Mouse (Mus musculus) CD8-positive naive resting alpha-beta T cell, adult 2 months (primary cell): ENCODE data around the gene Tcf12.

Experiments used
- DNase-seq, 2 experiments: peaks; one replicate each; pipeline ENCODE4 v3.0.0; 2022; ENCODE audit warnings: low read depth in 2 of 2, low spot score in 2 of 2

Tcf12 gene

DNA sequence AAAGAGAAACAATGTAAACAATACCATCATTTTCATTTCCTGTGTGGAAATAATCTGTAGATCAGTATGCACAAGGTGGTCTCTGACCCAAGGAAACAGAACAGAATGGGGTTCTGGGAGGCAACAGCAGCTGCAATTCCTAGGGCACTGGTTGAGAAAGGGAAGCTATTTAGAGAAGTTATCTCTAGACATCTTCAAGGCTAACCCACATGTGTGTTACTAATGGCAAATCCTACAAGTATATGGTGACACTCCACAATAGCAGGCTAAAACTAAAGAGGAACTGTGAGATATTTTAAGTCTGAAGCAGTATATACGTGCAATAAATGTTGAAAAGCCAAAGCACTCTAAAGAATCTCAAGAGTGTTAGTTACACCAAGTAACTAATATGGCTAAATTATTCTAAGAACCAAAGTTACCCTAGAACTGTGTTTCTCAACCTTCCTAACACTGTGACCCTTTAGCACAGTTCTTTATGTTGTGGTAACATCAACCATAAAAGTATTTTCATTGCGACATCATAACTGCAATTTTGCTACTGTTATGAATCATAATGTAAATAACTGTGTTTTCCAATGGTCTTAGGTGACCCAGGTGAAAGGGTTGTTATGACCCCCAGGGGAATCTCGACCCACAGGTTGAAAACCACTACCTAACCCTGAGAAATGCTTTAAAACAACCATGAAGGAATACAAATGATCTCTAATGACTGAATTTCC is 22.6 kb downstream of the Tcf12 start:
- DNase-seq: no peak

DNA sequence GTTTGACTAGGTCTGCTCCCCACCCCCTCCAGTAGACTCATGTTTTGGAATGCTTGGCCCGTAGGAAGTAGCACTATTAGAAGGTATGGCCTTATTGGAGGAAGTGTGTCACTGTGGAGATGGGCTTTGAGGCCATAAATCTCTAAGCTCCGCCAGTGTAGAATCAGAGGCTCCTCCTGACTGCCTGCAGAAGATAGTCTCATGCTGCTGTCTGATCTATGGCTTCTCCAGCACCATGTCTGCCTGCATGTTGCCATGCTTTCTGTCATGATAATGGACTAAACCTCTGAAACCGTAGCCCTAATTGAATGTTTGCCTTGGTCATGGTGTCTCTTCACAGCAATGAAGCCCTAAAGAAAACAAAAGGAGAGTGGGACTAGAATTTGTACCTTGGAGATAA is 26.7 kb downstream of the Tcf12 start:
- no peak for DNase-seq

DNA sequence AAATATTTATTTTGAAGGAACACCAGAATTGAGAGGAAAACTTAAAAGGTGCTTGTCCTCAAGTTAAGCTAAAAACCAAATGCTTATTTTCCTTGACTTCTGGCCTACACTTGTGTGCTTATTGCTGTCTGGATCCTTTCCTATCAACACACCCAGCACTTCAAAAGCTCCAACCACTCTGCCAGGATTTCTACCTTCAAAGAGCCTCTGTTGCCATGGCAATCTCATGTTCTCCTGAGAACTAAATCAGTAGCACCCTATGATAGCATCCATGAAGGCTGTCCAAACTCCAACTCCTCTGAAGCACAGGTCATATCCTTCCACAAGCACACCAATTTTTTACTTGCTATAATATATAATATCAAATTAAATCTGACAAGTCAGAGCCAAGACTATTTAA is 27.5 kb downstream of the Tcf12 start:
- DNase-seq: no peak

DNA sequence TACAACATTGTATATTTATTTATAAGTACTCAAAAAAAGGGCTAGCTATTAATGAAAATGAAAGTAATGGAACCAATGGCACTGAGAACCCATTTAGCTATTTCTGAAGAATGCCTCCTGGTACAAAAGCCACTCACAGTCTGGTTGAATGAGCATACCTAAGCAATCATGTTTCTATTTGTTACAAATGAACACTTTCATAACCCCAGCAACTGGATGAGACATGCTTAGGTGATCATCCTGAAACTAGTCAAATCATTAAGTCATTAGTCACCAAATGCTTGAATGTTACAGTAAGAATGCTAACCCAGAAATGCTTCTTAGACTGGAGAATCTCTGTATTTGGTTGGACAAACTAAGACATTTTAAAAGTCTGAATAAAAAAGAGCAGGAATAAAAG is 35.5 kb downstream of the Tcf12 start:
- no peak for DNase-seq

DNA sequence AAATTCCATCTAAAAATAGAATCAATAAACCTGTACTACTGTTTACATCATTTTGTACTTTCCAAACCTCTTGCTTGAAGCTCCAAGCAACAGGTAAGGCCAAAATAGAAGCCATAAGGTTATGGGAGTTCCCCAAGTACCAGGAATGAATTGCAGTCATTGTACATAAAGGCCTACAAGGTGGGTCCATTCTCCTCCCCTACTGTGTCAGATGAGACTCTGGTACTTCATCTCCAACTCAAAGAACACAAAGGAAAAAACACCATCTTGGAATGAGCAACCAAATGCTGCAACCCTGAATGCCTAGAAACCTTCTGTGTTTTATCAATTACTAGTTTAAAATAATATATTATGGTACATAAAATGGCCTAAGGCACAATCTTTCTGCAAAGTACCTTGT is 45.5 kb downstream of the Tcf12 start:
- no peak for DNase-seq

DNA sequence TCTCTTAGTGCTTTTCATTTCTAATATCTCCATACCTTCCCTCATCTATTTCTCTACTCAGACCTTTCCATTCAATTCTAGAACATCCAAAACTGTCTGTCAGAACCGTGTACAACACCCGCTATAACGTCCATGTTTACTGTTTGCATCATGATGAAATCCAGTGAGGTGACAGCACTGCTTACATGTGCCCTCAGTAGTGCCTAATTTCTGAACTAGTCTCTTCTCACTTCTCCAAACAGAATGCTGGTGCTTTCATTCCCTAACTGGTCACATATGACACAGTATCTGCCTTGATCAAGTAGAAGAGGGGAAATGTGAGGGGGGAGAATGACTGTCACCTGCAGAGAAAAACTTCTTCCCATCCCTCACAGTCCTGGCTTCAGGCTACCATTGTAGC is 58.5 kb downstream of the Tcf12 start:
- DNase-seq: no peak

DNA sequence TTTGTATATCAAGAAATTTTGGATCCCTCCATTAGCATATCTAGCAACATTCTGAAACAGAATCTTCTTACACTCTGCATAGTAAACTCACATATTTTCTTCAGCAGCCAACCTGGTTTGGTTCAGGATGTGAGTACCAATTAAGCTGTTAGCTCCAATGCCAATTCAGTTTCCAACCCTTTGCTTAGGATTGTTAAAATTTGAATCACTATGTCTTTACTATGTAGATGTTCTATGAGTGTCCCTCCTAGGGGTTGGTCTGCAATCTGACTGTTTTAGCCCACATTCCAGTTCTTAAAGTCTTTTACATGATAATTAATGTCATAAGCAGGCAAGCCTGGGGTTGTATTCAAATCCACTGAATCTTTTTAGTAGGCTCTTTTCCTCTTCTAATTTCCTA is 71.5 kb downstream of the Tcf12 start:
- no peak for DNase-seq

DNA sequence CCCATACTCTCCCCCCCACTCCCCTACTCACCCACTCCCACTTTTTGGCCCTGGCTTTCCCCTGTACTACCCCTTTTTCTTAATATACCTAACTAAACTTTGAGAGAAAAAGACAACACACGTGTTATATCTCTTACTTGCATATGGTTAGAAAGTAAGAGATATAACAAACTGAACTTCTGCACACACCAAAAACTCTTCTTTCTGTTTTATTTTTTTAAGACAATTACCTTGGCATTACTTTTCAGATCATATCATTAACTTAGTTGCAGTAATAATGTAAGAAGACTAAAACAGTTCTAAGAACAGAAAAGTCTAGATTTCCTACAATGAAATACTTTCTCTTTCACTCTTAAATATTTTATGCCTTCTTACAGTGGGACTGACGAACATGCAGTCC is 72.3 kb downstream of the Tcf12 start:
- DNase-seq: no peak

DNA sequence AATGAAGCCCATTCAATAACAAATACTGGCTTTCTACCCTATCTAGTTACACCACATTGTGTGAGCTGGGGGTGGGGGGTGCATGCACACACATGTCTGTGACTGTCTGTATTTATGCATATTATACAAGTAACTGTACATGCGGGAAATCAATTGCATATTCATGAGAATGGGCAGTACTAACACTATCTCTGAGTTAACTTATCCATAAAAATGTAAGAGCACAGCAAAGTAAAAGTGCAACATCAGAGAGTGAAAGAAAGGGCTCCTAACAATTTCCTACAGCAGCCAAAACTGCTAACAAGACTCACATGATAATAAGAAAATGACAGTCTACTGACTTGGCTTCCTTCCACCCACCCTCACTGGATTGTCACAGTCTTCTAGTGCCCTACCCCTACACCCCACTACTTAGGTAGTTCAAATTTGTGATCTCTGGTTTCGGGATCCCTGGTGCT is 74.6 kb downstream of the Tcf12 start:
- no peak for DNase-seq

DNA sequence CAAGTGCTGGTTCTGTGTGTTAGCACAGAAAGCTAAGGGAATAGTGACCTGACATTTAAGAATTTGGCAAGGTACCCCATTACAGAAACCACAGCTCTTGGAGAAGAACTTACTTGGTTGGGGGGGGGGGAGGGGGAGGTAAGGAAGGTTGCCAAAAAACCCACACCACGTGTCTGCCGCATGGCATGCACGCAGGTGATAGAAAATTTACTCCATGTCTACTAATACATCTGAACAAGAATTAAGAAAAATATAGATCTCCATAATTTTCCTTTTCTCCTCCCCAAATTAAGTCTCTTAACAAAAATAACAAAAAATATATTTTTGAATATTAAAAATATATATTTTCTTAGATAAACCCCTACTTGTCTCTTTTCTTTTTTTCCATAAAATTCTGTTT is 75.4 kb downstream of the Tcf12 start:
- no peak for DNase-seq

DNA sequence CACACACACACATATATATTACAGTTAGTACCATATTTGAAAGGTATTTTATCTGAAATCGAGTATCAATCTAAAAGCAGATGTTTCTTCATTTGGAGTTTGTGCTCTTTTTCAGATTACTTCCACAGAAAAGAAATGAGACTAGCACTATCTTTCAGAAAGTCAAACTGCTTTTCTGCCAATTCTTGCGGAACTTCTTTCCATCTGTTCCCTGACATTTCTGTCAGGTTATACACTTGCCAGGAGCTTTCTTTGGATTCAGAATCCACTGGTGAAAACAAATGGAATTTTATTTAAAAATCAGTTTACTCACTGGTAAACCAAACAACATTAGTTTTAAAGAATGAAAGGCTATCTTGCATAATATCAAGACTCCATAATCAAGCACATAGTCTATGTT is 78.4 kb downstream of the Tcf12 start:
- no peak for DNase-seq

DNA sequence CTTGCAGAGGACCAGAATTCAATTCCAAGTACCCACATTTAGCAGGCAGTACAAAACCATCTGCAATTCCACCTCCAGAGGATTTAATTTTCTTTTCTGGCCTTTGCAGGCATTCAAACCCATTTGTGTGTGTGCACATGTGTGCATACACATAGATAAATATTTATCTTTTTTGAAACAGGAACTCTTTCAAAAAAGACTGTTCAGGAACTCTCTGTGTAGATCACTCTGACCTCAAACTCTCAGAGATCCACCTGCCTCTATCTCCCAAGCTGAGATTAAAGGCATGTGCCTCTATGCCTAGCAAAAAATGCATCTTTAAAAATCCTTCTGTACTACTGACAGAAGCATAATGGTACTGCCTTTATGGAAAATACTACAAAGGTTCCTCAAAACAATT is 81.4 kb downstream of the Tcf12 start:
- DNase-seq: no peak

DNA sequence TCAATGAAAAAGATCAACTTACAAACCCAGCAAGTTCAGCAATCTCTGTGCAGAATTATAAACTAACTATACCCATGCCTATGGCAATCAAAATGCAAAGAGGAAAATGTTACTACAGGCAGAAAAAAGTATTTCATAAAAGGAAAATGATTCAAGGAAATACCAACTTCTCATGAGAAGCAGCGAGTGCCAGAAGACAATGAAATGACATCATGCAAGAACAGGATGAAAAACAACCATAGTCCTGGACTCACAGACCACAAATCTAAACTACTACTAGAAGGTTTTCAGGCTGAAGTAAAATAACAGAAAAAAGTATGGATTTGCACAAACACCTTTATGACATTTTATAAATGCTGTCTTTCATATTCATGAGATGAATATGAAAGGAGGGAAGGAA is 82.1 kb downstream of the Tcf12 start:
- DNase-seq: no peak

DNA sequence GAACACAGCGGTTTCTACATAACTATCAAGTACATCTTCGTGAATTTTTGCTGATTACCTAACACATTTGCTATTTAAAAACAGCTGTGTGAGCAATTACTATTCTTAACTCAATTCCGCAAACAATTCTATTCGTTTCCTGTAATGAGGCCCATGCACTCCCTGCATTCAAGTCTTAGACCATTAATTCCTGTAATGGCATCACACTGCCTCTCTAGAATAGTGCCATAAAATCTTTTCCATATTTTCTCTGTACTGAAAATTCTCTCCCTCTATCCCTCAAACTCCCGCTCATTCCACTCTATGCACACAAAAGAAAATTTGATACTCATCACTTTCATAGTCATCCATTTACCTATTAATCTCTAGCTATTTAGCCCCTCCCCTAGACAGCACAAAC is 88.4 kb downstream of the Tcf12 start:
- DNase-seq: no peak

DNA sequence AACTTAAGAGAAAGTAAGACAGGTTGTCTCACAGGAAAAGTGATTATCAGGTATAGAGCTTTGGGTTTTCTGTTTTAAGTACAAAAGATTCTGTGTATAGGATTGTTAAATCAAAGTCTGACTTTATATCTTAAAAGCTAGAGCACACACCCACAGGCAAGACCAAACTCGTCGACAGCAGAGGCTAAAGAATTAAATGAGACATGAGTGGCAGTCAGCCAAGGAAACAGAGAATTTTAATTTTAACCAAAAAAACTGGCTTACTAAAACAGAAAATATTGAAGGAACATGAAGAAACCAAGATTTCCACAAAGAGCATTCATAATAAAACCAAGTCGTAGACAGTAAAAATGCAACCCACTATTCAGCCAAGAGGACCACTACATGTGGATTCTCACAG is 90.2 kb downstream of the Tcf12 start:
- no peak for DNase-seq

DNA sequence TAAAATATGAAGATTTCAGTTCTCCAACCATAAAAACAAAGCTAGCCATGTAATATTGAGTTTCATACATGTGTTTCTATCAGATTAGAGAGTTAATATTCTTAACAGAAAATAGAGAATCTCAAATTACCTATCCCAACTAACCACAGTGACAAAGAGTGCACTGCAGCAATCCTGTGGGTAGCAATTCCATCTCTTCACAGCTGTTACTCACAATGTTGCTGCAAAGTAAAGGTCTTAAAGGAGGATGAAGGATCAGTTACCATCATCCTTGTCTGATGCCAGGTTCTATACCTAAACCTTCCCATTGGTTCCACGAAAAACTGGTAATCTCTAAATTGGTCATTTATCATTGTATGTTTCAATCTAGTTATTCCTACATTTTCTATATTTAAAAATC is 95.7 kb downstream of the Tcf12 start:
- no peak for DNase-seq

DNA sequence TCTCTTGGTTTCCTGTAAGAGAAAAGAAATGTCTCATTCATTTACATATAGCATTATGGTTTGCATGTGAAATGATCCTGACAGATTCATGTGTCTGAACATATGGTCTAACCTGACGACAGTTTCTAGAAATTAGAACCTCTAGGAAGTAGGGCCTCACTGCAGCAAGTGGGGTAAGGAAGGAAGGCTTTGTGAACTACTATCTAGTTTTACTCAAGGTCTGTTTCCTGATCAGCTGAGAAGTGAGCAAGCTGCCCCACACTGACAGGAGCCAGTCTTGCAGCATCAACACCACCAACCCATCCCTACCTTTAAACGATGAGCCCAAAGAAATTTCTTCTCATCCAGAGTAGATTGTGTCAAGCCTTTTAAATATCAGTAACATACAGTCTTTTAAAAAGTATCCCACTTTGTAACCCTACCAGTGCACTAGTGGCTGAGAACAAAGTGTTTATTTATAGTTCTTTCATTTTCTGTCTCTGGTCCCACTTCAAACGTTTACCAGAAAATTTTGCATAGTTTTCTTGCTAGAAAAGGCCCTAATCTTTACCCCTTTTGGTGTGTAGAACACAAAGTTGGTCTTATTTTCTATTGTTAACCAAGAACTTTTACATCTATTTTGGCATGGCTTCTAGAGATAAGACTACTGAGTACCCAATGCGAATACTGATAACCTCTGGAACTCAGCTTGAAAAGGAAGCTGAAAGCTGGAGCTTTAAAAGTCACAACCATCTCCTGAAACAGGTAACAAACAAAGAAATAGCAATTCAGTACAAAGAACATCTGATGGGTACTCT is 96.9 kb downstream of the Tcf12 start:
- no peak for DNase-seq

DNA sequence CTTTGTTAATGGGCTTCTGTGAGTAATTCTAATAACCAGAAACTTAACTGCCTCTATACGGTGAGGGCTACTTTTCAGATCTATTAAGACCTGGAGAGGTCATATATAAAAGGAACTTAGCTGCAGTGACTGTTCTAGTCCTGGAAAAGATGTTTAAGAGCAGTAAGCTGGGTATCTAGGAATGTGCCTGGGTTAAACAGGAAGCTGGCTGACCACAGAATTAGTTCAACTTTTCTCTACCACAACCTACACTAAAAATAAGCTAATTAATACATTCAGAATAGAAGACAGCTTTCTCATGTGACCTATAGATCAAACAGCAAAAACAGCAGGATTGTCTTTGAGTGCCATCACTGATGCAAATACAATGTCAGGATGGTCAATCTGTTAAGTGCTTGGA is 98.1 kb downstream of the Tcf12 start:
- DNase-seq: no peak

DNA sequence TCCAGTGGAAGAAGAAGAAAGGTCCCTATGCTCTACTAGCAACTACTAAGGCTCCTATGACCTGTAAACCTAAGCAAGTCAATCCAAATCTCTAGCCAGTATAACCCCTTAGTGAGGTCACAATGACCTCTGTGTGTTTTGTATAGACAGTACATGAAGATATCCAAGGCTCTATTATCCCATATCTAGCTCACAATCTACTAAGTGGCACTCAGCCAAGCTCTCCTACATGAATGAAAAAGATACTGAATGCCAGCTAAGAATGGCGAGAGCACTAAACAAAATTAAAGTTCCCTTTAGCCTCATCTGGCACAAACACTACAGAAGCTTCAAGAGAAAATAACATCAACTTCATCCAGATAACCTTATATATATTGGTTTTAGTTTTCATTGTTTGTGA is 103.0 kb downstream of the Tcf12 start:
- DNase-seq: no peak

DNA sequence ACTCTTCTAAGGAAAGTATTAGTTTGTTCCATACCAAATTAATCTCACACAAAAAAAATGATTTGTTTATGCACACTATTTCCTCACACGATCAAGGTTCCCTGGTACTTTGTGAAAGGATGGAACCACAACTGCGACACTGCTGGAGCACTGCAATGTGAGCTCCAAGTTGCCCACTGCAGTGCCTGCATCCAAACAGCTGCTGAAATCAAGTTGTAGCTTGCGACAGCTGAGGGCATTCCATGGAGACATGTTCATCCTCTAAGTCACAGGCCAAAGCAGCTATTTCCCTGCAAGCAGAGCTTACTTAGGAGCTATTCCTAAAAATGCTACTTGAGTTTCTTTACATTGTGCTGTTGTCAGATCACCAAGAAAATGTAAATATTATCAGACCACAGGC is 120.5 kb downstream of the Tcf12 start:
- no peak for DNase-seq

DNA sequence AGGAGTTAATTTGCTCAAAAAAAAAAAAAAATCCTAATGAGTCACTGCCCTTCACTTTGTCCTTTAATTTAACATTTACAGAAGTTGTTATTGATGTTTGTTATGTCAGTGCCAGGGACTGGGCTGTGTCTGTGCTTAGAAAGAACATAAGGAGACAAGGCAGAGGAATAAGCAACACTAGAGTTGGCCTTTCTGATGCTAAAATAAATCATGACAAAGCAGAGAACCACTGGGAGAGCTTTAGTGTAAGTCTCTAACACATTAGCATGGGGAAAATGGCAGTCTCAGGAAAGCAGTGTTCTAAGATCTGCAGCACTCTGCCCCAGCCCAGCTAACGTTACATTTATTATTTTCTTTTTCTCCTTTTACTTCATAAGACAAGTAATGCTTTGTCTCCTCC is 121.3 kb downstream of the Tcf12 start:
- no peak for DNase-seq

DNA sequence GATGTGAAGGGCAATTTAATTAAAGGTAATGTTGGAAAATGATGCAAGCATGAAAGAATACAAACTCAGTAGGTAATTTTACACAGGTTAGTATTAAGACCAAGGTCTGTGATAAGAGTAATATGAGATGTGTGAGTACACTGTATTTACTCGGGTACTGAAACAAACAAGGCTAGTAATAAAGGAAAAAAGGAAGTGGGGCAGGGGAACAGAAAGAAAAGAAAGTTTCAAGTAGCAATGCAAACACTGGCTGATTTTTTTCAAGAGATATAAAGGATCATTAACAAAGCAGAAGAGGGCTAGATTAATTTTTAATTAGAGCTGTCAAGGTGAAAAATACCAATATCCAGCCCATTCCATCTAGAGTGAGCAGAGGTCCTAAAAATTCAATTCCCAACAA is 122.0 kb downstream of the Tcf12 start:
- DNase-seq: no peak

DNA sequence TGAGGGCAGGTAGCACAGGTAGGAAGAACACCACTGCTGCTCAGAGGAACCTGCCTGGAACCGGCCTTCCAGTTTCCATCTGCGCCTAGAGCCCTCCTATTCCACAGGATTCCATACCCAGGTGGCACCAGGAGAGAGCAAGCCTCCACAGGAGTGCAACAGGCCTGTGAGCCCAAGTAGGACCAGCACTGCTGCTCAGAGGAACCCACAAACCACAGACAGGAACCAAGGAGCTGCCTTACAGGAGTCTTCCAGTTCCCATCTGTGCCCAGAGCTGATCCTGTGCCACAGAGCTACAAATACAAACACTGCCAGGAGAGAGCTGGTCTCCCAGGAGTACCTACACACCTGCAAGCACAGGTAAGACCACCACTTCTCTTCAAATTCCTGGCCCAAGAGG is 125.0 kb downstream of the Tcf12 start:
- DNase-seq: no peak
